Comparison of ENCODE assay signal across 8 mouse cellular contexts in the genomic region with DNA sequence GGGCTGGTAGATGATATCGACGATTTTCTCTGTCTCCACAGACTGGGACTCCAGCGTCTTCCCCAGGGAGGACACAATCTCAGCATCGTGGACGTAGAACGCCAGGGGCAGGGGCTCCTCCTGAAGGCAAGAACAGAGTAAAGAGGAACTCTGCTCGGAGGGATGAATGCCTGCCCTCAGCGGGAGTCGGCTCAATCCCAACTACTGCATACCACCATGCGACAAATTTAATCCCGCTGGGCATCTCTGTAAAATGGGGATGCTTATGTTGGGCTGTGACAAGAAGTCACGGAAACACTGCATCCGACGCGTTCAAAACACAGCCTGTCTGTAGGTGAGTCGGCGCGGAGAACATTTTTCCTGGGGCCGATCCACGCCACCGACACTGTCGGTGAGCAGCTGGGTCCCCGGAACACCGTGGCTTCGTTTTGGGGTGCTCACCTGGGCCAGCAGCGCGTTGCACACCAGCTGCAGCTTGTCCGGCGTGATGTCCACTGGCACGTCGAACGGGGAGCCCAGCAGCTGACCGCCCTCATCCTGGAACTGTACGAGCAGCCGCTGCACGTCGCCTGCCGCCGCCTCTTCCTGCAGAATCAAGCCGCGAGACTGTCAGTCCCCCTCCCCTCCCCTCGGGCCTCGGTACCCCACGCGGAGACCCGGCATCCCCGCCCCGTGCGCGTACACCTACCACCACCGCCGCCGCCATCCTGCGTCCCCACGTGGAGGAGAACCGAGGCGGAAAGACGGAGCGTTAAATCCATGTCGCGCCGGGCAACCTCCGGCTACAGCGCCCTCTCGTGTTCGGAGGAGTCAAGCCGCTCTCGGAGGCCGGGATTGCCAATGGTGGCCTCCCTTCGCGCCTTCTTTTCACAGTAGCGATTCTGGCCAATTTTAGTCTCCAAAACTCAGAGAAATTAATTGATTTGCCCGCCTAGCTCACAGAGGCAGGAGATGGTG. TPM values are rescaled to one million over a fixed set of nuclear protein-coding genes. Genes with fewer than 3 reads are reported as not detected.
DNase-seq lines count a peak whose midpoint lies in the region; ATAC-seq and TF ChIP-seq lines count a peak whose summit lies in the region.

A gene (minus strand): TSS at position 761 of the 957 bp plus-strand sequence.

- no peaks in the 10 kb centered on the region for H3K27me3 ChIP-seq in forebrain, embryonic 15.5 days

- H3K9me3 ChIP-seq in forebrain, embryonic 15.5 days, result no peaks in the 10 kb centered on the region

- 1% methylated on average over 73 of the region's 73 CpGs for WGBS in forebrain, embryonic 15.5 days
- 1% methylated on average over 73 of the region's 73 CpGs for WGBS in lung, adult 2 months

- H3K36me3 ChIP-seq in forebrain, embryonic 15.5 days, result peaks cover 26% of the 10 kb centered on the region

- H3K27ac ChIP-seq in forebrain, embryonic 15.5 days (replicated peaks), result no peak within 1 kb of the TSS; the same call in 1 of the 2 replicates

- H3K4me3 ChIP-seq in forebrain, embryonic 15.5 days, result peak within 1 kb of the TSS; percentile 90
- peak within 1 kb of the TSS; percentile 80 for H3K4me3 ChIP-seq in lung, adult 2 months (replicated peaks; ENCODE audit: extremely low read depth, low read depth, low read length)

- peak; percentile 91 for ATAC-seq in forebrain, embryonic 15.5 days (replicated peaks)
- ATAC-seq in neutrophil, adult 5-6 weeks (ENCODE audit: extremely low read depth, insufficient number of reproducible peaks, low FRiP score, poor library complexity, severe bottlenecking), result peak; percentile 92

- TF ChIP-seq CTCF in lung, adult 2 months (IDR thresholded peaks at IDR 0.05; ENCODE audit: insufficient read depth, low read length), result peak; percentile 69

- peak; percentile 40; the same call in 1 of the 2 replicates for TF ChIP-seq POLR2A in lung, adult 2 months (IDR thresholded peaks at IDR 0.05; ENCODE audit: borderline replicate concordance, extremely low read depth, low read depth, low read length)

- H3K9ac ChIP-seq in forebrain, embryonic 15.5 days (replicated peaks), result peak within 1 kb of the TSS; percentile 82

- peak within 1 kb of the TSS; percentile 61 for H3K4me2 ChIP-seq in forebrain, embryonic 15.5 days (replicated peaks)

- peaks cover 14% of the 10 kb centered on the region for H3K4me1 ChIP-seq in forebrain, embryonic 15.5 days
- H3K4me1 ChIP-seq in lung, adult 2 months (ENCODE audit: control insufficient read depth, insufficient read depth, low read length), result peaks cover 4% of the 10 kb centered on the region

- peak; percentile 91 for DNase-seq in ES-CJ7 (ENCODE audit: low read depth, low spot score)
- peak; percentile 89 for DNase-seq in cerebellum, adult 11 months
- peak; percentile 76 for DNase-seq in heart, postnatal 25 days (ENCODE audit: low spot score)
- peak; percentile 87 to 94 for DNase-seq in layer of hippocampus, adult 18-20 months (ENCODE audit: low spot score in 2 of 2)
- peak; percentile 92 for DNase-seq in lung, adult 2 months
- peak; percentile 80 to 86 for DNase-seq in thymus, adult 18-20 months

- intact Hi-C loops in heart, postnatal 25 days (cut with DNase I), result loop anchor here (2.0 kb wide), 1 partner anchor 37 kb away; a partner anchor contains a TSS

RNA-seq across cellular contexts. Expression of the gene that starts here (rescaled TPM):
- polyA plus RNA-seq in forebrain, embryonic 15.5 days (2015; fragmentation: Nextera tagmentation; extraction: Ambion mirVana), result 32.0 and 37.5 TPM in 2 replicates
- total RNA-seq in heart, postnatal 25 days (2021), result 10 to 100 TPM; 12.1 to 14.5 TPM
- total RNA-seq in layer of hippocampus, adult 18-20 months (2021), result 10 to 100 TPM; 33.6 to 37.6 TPM
- polyA plus RNA-seq in lung, adult 2 months (2012; rRNA removed), result 28.2 and 29.1 TPM in 2 replicates
- 5.6 and 10.7 TPM in 2 replicates for total RNA-seq in neutrophil, adult 5-6 weeks (2017)
